Mouse (Mus musculus) heart, embryonic 12.5 days (tissue): ENCODE data around the gene Gm5936. TPM values are rescaled to one million over a fixed set of nuclear protein-coding genes. Genes with fewer than 3 reads are reported as not detected.
"Not testable (repeated sequence)": the region's sequence is repeated elsewhere in the genome, so short reads cannot be mapped to it uniquely, and the experiment has no call there.

ENCODE experiments used
- ATAC-seq: fragments of 200-750 bp; cut with Nextera tagmentation; 2 replicates; pipeline ENCODE4 v1.8.0; 2017; ENCODE audit warnings: moderate TSS enrichment, moderate library complexity; ENCODE audit not compliant: insufficient number of reproducible peaks, low FRiP score
- H3K27ac ChIP-seq: fragments of 300-500 bp; sonication (generic); 2 replicates; pipeline ENCODE4 v1.5.1; 2016; ENCODE audit warnings: mild to moderate bottlenecking, moderate library complexity; ENCODE audit not compliant: poor library complexity, severe bottlenecking
- H3K27me3 ChIP-seq: fragments of 300-500 bp; sonication (generic); replicated peaks from 2 replicates; pipeline ENCODE4 v1.6.1; 2016; ENCODE audit warnings: mild to moderate bottlenecking, moderate library complexity
- H3K36me3 ChIP-seq: fragments of 300-500 bp; sonication (generic); 2 replicates; pipeline ENCODE4 v1.6.1; 2016; ENCODE audit warnings: mild to moderate bottlenecking, moderate library complexity
- H3K4me1 ChIP-seq: fragments of 300-500 bp; sonication (generic); replicated peaks from 2 replicates; pipeline ENCODE4 v1.6.1; 2016; ENCODE audit warnings: mild to moderate bottlenecking
- H3K4me2 ChIP-seq: fragments of 300-500 bp; sonication (generic); 2 replicates; pipeline ENCODE4 v1.6.1; 2016; ENCODE audit warnings: mild to moderate bottlenecking, moderate library complexity
- H3K4me3 ChIP-seq: fragments of 300-500 bp; sonication (generic); 2 replicates; pipeline ENCODE4 v1.5.1; 2016; ENCODE audit warnings: mild to moderate bottlenecking
- H3K9ac ChIP-seq: fragments of 300-500 bp; sonication (generic); 2 replicates; pipeline ENCODE4 v1.6.1; 2016; ENCODE audit warnings: mild to moderate bottlenecking, moderate library complexity
- H3K9me3 ChIP-seq: fragments of 300-500 bp; sonication (generic); replicated peaks from 2 replicates; pipeline ENCODE4 v1.6.1; 2016; ENCODE audit warnings: mild to moderate bottlenecking, moderate library complexity
- WGBS: fragments of 180-500 bp; shearing (Covaris S2); methylation state at CpG from one replicate; pipeline ENCODE4 v1.1.7; 2016; 5-methylcytosine and 5-hydroxymethylcytosine counted together
- polyA plus RNA-seq: library from polyadenylated mRNA; unstranded; fragments of >200 nt; fragmentation: Nextera tagmentation; extraction: Ambion mirVana; gene quantifications from 2 replicates; pipeline ENCODE4 v1.2.1, GENCODE M21; 2016

Gene Gm5936
- polyA plus RNA-seq, result 0.09 TPM in 1 of 2 replicates, not detected in the other

DNA sequence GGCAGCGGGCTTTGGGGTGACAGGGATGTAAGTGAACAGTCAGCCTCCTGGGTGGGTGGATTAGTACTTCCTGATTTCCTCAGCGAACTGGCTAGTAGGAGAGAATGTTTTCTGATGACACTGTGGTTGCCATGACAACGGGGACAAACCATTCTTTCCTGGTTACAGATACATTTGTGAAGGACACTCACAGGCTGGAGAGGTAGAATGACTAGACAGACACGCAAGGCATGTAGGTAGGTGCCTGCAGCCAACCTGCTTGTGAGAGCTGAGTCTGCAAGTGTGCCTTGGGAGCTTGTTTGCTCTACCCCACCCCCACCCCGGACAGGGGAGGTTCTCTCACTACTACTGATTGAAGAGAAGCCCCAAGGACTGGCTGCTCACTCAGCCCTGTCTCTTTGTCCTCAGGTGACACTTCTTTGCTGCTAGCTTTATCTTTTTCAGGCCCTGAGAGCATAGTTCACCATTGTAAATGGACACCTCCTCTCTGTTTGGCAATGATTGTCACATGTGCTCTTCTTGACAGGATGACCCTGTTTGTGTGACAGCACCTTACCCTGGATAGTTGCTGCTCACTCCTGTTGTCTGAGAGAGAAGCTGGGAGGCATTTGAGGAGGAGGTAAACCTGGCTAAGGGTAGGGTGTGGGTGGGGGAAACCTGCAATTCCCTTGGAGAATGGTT, at the start of gene Gm5936:
Gm5936 (plus strand) TSS at position 355 of the 681 bp plus-strand sequence.
- not testable (repeated sequence) for ATAC-seq, H3K9me3 ChIP-seq, H3K36me3 ChIP-seq, H3K9ac ChIP-seq, H3K27me3 ChIP-seq, H3K4me3 ChIP-seq, H3K27ac ChIP-seq, H3K4me1 ChIP-seq, H3K4me2 ChIP-seq
- 54% methylated on average over 3 of the region's 5 CpGs for WGBS

DNA sequence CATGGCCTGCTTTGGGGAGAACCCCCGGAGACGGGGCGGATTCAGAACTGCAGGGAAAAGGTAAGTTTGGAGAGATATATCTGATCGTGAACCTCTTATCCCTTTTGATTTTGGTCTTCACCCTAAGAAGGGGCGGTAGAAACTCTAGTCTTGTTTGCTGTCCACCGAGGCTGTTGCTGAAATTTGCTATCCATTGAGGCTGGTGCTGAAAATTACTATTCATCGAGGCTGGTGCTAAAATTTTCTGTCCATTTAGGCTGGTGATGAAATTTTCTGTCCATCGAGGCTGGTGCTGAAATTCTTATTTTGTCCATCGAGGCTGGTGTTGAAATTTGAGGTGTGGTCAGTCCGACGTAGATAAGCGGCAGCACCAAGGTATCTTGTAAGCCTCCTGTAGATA, 19.1 kb downstream of the Gm5936 start:
- peaks cover 12% of the 10 kb centered on the region for H3K9me3 ChIP-seq
- not testable (repeated sequence) for H3K27ac ChIP-seq, H3K4me1 ChIP-seq, H3K9ac ChIP-seq, H3K27me3 ChIP-seq, ATAC-seq, H3K4me2 ChIP-seq, H3K4me3 ChIP-seq, H3K36me3 ChIP-seq
- whole genome bisulfite sequencing, result 74% methylated on average over 12 of the region's 12 CpGs

DNA sequence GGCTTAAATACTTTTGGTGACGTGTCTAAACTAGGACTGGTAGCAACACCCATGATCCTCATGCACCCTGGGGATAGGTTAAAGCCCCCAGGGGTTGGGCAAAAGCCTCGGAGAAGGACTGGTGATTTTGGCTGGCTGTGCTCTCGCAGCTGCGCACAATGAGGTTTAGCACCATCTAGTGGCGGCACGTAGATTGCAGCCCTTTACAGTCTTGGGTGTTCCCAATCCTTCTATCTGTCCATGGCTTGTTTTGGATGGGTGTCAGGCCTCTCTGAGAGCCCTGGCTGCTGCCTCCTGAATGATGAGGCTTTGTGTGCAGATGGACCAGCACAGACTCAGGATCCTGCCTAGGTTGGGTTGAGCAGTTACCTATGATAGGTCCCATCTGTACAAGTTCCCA, 43.1 kb downstream of the Gm5936 start:
- not testable (repeated sequence) for H3K9ac ChIP-seq, H3K4me1 ChIP-seq, H3K36me3 ChIP-seq, H3K9me3 ChIP-seq, H3K4me3 ChIP-seq, H3K27ac ChIP-seq, H3K27me3 ChIP-seq, ATAC-seq, H3K4me2 ChIP-seq
- WGBS, result 50% methylated on average over 2 of the region's 6 CpGs

Other genes starting within 250 kb of the Gm5936 start
- not detected in 2 replicates for gene Olfr1325, start 244.5 kb upstream of the Gm5936 start, polyA plus RNA-seq
- not detected in 2 replicates for gene Gm5640, start 191.6 kb upstream of the Gm5936 start, polyA plus RNA-seq
- gene Gm6890, start 96.3 kb upstream of the Gm5936 start, polyA plus RNA-seq, result not detected in 2 replicates
- gene Gab3, start 248.3 kb downstream of the Gm5936 start, polyA plus RNA-seq, result 1.1 and 2.4 TPM in 2 replicates